Mouse (Mus musculus): ENCODE data around the gene Dzank1.

Dzank1 gene

GRCm38 (mm10) chr2:144465876-144466575 lies 61.2 kb downstream of the Dzank1 start:
- no peak for DNase-seq (ENCODE audit: low spot score in 2 of 2)

- no peak for DNase-seq (ENCODE audit: low spot score in 2 of 2)
Measured at GRCm38 (mm10) chr2:144464799-144465760, 62.1 kb downstream of the Dzank1 start.

GRCm38 (mm10) chr2:144464182-144464581 lies 63.0 kb downstream of the Dzank1 start:
- DNase-seq (ENCODE audit: low spot score in 2 of 2), result no peak

- peak; percentile 50 to 79 for DNase-seq (ENCODE audit: low spot score in 2 of 2)
Measured at GRCm38 (mm10) chr2:144458975-144459754, 68.0 kb downstream of the Dzank1 start.

DNA sequence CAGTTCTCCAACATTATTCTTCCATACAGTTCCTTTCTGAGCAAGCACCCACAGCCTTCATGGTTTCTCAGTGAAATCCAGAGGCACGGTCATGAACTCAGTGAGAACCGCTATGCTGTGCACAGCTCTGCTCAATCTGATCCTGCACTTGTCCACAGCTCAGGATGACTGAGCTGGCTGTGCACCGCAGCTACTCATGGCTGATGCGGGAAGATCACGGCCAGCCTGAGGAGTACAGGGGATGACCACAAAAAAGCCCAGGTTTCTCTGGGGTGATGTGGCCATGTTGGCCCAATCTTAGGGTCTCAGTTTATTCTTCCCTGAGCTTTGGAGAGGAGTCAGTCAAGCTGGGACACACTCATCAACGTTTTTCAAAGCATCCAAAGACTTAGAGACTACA lies 68.9 kb downstream of the Dzank1 start:
- no peak for DNase-seq (ENCODE audit: low spot score in 2 of 2)

DNA sequence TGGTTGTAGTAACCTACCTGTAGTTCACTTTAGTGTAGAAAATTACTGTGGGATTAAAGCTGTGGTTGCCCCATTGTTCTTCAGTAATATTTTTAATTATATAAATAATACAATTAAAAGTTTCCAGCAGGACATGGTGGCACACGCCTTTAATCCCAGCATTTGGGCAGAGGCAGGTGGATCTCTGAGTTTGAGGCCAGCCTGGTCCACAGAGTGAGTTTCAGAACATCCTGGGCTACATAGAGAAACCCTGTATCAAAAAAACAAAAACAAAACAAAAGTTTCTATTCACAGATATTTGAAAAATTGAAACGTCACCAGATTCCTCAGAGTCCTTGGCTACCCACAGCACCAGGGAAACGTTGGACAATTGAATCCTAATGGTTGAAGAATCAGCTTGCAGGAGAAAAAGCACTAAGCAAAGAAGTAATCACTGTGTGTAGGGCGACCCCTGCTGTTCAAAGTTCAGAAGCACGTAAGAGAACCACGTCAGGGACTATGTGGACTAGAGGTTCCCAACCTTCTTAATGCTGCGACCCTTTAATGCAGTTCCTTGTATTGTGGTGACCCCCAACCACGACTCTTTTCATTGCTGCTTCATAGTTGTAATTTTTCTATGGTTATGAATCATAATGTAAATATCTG lies 74.7 kb downstream of the Dzank1 start:
- DNase-seq (ENCODE audit: low spot score in 2 of 2), result peak; percentile 61 to 69

DNA sequence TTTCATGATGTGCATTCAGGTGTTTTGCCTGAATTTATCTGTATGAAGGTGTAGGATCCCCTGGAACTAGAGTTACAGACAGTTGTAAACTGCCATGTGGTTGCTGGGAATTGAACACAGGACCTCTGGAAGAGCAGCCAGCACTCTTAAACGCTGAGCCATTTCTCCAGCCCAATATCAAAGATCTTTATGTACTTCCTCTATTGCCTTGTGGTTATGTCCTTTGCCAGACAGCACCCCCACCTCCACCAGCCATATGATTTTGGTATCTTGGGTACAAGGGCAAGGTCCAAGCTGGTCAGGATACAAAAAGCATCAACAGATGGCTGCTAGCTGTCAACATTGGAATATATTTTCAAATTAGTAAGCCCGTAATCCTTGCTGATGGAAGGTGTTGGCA lies 76.8 kb downstream of the Dzank1 start:
- no peak for DNase-seq (ENCODE audit: low spot score in 2 of 2)

GRCm38 (mm10) chr2:144446360-144446999 lies 80.7 kb downstream of the Dzank1 start:
- no peak for DNase-seq (ENCODE audit: low spot score in 2 of 2)

DNA sequence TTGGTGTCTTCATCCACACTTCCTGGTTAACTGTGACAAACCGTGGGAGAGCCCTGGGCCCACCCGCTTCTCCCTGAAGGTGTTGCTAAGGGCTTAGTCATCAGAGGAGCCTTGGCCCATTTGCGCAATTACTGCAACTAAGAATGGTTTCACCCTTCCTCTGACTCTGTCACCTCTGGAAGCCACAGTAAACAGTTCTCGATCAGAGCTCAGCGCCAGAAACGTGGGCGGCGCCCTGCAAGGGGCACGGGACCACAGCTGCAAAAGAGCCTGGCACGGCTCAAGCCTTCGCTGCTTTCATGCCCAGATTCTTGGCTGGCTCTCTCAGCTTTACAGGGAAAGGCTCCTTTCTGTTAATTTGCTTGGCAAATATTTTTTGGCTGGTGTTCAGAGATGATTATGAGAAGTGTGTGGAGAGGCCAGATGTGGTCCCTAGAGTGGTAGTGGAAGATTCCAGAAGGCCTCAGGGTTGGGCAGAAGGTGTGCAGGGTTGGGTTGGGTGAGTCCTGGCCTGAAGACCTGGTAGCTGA lies 85.8 kb downstream of the Dzank1 start:
- DNase-seq (ENCODE audit: low spot score in 2 of 2), result no peak

GRCm38 (mm10) chr2:144439191-144439700 lies 88.0 kb downstream of the Dzank1 start:
- no peak for DNase-seq (ENCODE audit: low spot score in 2 of 2)

DNA sequence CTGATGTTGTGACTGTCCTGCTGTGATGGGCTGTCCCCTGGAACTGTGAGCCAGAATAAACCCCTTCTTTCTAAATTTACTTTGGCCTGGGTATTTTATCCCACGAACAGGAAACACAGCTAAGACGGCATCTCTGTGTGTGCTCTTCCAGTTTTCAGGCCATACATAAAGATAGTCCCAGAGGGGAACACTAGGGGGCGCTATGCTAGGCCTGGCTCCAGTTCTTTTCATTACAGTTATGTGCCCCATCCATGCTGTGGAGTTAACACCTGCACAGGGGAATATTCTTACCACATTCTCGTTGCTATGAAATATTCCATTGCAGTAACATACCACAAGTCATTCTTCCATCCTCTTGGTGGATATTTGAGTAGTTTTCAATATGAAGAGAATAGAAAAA lies 88.8 kb downstream of the Dzank1 start:
- DNase-seq (ENCODE audit: low spot score in 2 of 2), result no peak

GRCm38 (mm10) chr2:144435679-144436078 lies 91.5 kb downstream of the Dzank1 start:
- no peak for DNase-seq (ENCODE audit: low spot score in 2 of 2)

DNA sequence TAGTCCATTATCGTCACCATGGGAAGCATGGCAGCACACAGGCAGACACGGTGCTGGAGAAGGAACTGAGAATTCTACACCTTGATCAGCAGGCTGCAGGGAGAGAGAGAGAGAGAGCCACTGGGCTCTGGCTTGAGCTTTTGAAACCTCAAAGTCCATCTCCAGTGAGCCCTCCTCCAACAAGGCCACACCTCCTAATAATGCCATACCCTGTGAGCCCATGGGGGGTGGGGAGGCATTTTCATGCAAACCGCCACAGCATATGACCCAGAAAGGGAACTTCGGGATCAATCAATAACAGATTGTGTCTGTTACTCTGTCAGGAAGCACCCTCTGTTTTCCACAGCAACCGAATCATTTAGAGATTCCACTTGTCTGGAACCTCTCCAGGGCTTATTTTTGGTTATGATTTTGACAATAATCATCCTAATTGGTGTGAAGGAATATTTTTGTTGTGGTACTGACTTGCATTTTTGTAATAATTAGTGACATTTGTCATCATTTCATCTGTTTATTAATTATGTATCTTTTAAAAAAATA lies 95.9 kb downstream of the Dzank1 start:
- DNase-seq (ENCODE audit: low spot score in 2 of 2), result no peak

DNA sequence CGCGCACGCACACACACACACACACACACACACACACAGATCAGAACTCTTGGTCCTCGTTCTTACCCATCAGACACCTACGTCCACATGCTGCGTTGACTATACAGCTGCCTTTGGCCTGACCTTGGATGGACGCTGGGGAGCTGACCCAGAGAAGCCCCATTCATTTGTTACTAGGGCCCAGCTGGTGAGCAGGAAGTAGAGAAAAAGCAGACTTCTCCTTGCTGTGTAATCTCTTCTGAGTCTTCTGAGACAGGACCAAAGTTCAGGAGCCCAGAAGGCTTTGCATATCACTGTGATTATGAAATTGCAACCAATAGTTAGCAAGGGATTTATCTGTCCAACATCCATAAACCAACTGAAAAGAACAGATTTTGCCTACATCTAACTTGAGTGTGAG lies 98.0 kb downstream of the Dzank1 start:
- DNase-seq (ENCODE audit: low spot score in 2 of 2), result no peak

DNA sequence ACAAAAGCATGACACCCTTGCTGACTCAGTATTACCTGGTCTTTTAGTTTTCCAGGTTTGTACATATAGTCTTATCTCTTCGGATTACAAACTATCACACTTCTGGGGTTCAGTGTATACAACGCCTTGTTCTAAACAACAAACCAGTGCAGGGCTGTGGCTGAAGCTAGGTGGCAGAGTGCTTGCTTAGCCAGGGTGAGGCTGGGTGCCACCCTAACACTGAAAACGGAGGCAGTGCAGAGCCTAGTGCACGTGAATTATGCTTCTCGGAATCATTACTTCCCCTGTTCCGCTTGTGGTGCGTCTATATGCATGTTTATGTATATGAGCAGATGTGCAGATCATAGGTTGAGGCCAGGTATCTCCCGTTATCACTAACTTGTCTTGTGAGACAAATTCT lies 98.6 kb downstream of the Dzank1 start:
- DNase-seq (ENCODE audit: low spot score in 2 of 2), result no peak

DNA sequence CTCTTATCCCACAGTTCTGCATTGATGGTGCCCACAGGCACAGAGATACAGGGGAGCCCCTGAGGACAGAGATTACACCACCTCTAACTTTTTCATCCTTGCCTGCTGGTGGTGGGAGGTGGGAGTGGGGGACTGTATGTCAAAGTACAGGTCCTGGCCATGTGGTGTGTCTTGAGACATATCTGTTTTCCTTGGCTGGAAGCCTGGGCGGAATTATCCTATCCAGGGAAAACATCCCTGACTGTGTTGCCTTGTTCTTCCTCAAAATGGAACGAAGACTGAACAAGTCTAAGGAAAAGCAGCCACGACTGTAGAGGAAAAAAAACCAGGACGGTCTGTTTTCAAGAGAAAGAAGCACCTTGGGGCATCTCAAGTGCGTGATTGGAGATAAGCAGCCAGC lies 99.4 kb downstream of the Dzank1 start:
- DNase-seq (ENCODE audit: low spot score in 2 of 2), result no peak

- no peak for DNase-seq (ENCODE audit: low spot score in 2 of 2)
Measured at GRCm38 (mm10) chr2:144425761-144426160, 101.5 kb downstream of the Dzank1 start.

DNA sequence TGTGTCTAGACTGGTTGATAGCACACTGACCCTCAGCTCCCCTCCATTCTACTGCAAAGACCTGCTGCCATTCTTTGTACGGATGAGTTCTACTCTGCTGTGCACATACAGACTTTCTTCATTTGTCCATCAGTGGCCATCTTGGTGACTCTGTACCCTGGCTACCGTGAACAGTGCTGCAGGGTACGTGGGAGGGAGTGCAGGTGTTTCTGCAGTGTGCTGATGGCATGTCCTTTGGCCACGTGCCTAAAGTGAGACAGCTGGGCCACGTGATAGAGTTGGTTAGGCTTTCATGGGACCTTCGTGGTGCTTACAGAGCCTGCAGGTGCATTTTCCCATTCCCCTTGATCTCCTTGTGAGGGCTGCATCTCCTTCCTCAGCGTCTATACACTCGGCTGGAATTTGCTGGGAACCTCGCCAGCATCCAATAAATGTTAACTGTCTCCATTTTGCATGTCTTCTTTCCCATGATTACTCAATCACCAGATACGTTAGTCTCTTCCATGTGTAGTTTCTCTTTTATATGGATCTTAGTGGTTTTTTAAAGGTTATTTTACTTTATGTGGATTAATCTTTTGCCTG lies 105.0 kb downstream of the Dzank1 start:
- no peak for DNase-seq (ENCODE audit: low spot score in 2 of 2)
